Mouse (Mus musculus): ENCODE measurements around the gene Ttc30a2.
"Not testable (repeated sequence)": the region's sequence is repeated elsewhere in the genome, so short reads cannot be mapped to it uniquely, and the experiment has no call there.

The Ttc30a2 gene

GRCm38 (mm10) chr2:75981440-75982081 is 3.6 kb upstream of the Ttc30a2 start, which contains the start of gene Ttc30a1:
Gene Ttc30a1, minus strand, starts transcription at chr2:75981967.
- in situ Hi-C loops (cut with MboI, MseI) = loop anchor here (5.0 kb wide), 1 partner anchor 39 kb away; no protein-coding TSS in a partner anchor

GRCm38 (mm10) chr2:75980933-75981439 is 3.0 kb upstream of the Ttc30a2 start:
- in situ Hi-C loops (cut with MboI, MseI) = loop anchor here (5.0 kb wide), 1 partner anchor 39 kb away; no protein-coding TSS in a partner anchor

- in situ Hi-C loops (cut with MboI, MseI) = not testable (repeated sequence)
Measured at GRCm38 (mm10) chr2:75976070-75976469, 1.9 kb downstream of the Ttc30a2 start.

DNA sequence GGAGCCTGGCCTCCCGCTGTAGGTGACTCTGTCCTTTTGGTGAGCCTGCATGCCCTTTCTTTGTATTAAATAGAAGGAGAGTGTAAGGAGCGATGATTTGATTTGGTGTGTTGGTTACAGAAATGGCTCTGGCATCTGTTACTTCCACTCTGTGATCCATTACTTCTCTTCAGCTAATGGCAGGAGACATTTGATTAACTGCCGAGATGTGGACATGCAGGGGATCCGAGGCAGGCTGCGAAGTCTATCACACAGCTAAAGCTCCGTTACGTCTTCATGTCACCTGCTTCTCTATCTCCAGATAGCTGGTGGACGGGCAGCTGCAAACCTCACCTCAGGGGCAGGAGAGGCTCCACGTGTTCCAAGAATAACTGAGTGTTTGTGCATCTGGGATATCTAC is 3.8 kb downstream of the Ttc30a2 start:
- in situ Hi-C loops (cut with MboI, MseI) = no loop called here

DNA sequence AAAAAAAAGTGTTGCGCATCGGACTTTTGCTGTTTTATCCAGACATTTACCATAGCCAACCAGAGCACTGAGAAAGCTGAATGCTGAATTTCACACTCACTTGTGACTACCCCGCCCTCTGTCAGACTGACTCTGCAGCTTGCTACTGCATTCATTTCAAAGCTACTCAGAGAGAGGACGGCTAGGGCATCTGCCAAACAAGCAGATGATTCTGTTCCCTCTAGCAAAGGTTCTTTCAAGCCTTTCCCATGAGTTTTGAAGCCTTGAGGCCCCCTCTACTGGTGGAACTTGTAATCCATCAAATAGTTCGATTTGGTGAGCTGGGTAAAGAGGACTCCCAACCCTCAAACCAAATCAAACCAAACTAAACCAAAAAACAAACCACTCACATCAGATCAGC is 13.0 kb downstream of the Ttc30a2 start:
- in situ Hi-C loops (cut with MboI, MseI) = loop anchor here (5.0 kb wide), 1 partner anchor 178 kb away; no protein-coding TSS in a partner anchor

DNA sequence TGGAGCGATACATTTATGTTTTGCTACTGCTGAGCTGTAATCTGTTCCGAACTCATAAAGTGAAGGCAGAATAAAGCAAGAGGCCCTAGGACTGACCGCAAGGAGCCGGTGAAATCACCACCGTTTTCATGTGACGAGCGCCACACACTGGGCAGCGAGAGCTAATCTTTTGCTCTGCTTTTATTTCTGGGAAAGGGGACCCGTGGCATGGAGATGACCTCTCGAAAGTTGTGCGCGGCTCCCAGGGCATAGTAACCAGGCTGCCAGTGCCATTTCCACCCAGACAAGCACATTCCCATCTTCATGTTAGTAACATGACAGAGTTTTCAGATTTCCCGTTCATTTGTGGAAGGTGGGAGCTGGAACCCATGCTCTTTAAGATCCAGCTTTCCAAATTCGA is 13.5 kb downstream of the Ttc30a2 start:
- in situ Hi-C loops (cut with MboI, MseI) = no loop called here

GRCm38 (mm10) chr2:75964051-75964450 is 13.9 kb downstream of the Ttc30a2 start:
- in situ Hi-C loops (cut with MboI, MseI) = no loop called here

GRCm38 (mm10) chr2:75963211-75963840 is 14.6 kb downstream of the Ttc30a2 start:
- in situ Hi-C loops (cut with MboI, MseI) = no loop called here

- in situ Hi-C loops (cut with MboI, MseI) = no loop called here
Measured at GRCm38 (mm10) chr2:75960366-75961330, 17.3 kb downstream of the Ttc30a2 start.

- in situ Hi-C loops (cut with MboI, MseI) = loop anchor here (5.0 kb wide), 1 partner anchor 83 kb away; no protein-coding TSS in a partner anchor
Measured at GRCm38 (mm10) chr2:75959850-75960365, 18.1 kb downstream of the Ttc30a2 start.

- in situ Hi-C loops (cut with MboI, MseI) = loop anchor here (5.0 kb wide), 1 partner anchor 82 kb away; no protein-coding TSS in a partner anchor
Measured at GRCm38 (mm10) chr2:75959183-75959849, 18.7 kb downstream of the Ttc30a2 start.

- in situ Hi-C loops (cut with MboI, MseI) = loop anchor here (5.0 kb wide), 1 partner anchor 78 kb away; no protein-coding TSS in a partner anchor
Measured at GRCm38 (mm10) chr2:75955709-75956108, 22.3 kb downstream of the Ttc30a2 start.

DNA sequence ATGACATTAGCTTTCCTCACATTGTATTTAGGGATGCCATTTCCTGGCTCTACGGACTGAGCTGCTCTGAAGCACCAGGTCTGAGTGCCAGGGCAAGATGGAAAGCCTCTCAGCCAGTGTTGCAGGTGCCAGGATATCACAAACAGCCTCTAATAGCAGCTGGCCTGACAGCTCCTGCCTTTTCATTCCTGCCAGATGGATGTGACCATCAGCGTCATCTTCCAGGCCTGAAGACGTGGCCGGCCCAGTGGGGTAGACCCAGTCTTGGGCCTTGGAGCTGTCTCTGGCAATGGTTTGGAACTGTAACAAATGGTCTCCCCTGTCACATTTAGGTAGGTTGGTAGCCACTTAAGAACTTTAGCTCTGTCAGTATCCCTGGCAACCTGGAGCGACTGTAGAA is 24.6 kb downstream of the Ttc30a2 start:
- in situ Hi-C loops (cut with MboI, MseI) = loop anchor here (5.0 kb wide), 1 partner anchor 331 kb away; no protein-coding TSS in a partner anchor

DNA sequence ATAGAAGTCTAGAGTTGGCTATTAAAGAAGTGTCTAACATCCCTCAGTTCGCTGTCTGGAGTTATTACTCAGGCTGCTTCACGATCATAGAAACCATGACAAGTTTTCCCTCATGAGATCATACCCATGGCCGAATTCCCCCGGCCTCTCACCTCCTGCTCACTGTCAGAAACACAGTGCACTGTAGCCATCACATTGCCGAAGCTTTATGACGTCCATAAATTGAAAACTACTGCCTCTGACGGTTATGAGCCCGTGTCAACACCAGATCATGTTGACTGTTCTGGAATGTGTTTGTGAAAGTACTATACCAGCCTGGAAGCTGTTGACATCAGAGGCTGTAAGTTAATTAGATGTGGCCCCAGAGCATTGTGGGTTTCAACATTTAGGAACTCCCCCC is 27.3 kb downstream of the Ttc30a2 start:
- in situ Hi-C loops (cut with MboI, MseI) = loop anchor here (5.0 kb wide), 1 partner anchor 328 kb away; no protein-coding TSS in a partner anchor

DNA sequence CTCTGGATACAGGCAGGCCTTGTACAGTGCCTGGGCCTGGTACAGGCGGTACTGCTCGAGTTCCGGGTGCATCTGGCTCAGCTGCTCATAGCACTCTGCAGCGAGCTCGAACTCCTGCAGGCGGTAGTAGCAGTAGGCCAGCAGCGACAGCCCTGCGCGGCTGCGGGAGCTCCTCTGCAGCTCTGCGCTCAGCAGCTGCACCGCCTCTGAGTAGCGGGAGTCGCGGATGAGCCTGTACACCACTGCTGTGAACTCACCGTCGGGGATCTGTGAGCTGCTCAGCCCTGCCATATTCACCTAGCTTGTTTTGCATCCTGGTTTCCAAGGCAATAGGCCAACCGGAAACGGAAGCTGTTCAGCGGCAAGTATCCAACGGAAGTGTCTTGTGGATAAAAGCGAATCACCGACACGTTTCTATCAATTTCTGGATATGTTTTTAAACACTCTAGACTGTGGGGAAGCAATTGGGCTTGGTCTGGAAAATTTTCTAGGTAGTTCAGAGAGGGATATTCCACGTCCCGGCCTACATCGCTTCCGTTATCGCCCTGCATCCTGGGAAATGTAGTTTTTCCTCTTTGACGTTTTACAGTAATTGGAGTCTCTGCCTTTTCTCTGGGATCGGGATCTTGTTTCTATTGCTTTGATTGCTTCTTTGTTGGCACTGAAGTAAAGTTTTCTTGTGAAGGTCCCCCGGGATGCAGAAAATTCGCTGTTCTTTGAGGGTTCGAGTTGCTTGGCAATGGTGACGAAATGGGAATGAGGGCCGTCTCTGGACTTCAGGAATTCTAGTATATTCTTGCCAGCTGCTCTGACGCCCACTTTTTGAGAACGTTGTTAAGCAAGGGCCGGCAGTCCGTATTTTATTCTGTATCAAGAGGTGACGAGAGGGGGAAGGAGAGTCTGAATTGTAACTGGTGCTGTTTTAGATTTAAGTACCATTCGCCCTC is 39.6 kb downstream of the Ttc30a2 start, which contains the start of gene Ttc30b:
Ttc30b (minus strand) TSS at position 469 of the 947 bp plus-strand sequence.
- in situ Hi-C loops (cut with MboI, MseI) = no loop called here

DNA sequence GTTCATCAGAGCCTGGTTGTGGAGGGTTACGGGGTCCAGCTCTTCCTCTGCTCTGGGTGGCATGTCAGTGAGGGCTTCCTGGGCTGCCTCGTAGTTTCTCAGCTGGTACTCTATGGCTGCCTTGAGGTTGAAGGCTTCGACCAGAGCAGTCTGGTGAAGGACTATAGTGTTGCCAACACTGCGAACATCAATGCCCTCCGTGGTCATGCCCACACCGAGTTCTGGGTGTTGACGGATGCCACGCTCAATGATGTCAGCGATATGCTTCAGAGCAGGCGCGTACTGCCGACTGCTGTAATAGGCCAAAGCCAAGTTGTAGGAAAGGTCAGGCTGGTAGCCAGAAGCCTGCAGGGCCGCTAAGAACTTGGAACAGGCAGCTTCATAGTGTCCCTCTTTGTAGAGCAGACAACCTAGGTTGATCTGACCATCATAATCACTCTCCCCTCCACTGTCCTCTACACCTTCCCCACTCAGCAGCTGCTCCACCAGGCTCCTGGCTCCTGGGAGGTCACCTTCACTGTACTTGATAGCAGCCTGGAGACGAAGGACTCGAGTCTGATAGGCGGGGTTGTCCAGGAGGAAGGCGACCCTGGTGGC is 40.4 kb downstream of the Ttc30a2 start:
- in situ Hi-C loops (cut with MboI, MseI) = not testable (repeated sequence)

DNA sequence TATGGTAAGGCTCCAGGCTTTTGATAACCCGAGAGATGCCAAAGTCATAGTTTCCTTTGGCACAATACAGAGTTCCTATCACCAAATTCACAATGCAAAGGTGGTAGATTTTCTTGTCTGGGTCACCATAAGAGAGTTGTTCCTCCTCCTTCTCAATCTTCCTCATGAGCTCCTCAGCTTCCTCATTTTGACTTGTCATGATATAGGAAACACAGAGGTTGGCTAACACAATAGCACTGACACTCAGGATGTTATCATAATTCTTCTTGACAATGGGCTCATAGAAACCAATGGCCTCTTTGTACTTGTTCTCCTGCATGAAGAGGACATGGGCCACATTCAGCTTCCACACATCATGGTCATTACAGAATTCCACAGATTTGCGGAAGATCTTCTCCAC is 41.3 kb downstream of the Ttc30a2 start:
- in situ Hi-C loops (cut with MboI, MseI) = not testable (repeated sequence)

DNA sequence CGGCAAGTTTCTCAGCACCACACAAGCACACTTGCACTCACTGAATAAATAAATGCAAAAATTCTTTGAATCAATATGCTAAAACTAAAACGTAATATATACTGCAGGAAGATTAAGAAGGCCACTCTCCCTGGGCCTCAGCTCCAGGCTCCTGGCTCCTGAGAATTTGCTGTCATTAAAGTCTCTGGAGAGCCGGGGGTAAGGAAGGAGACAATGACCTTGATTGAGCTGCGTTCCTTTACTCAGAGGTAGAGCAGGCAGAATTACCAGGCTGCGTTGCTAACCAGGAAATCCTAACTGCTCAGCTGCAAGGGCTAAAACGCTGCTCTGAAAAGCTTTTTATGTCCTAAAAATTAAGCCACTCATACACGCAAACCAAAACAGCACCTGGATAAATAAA is 44.4 kb downstream of the Ttc30a2 start:
- in situ Hi-C loops (cut with MboI, MseI) = no loop called here

- in situ Hi-C loops (cut with MboI, MseI) = no loop called here
Measured at GRCm38 (mm10) chr2:75930941-75931340, 47.0 kb downstream of the Ttc30a2 start.
